Comparison of ENCODE assay signal across 30 mouse cellular contexts in genomic region chrX:73003110-73003509, GRCm38 (mm10). TPM values are rescaled to one million over a fixed set of nuclear protein-coding genes. Genes with fewer than 3 reads are reported as not detected.
"Had no signal": no experiment of that assay in that cellular context is flagged by ENCODE, and none has a peak within 500 bp of the region (broad histone marks: within the 10 kb centered on the region; RNA-seq: fewer than 3 reads in every experiment).

No protein-coding gene starts in this region.

- H3K27me3 ChIP-seq: heart, embryonic 12.5 days; hindbrain, embryonic 12.5 days; intestine, embryonic 15.5 days had no signal

- H3K36me3 ChIP-seq: heart, embryonic 10.5 days; heart, embryonic 12.5 days; hindbrain, embryonic 10.5 days; hindbrain, embryonic 12.5 days; intestine, embryonic 15.5 days; limb, embryonic 10.5 days; limb, embryonic 12.5 days had no signal

- H3K4me1 ChIP-seq: heart, embryonic 10.5 days; heart, embryonic 12.5 days; hindbrain, embryonic 10.5 days; hindbrain, embryonic 12.5 days; intestine, embryonic 15.5 days; limb, embryonic 10.5 days; limb, embryonic 12.5 days had no signal

- ATAC-seq: hindbrain, embryonic 16.5 days; inflammation-experienced regulatory T-cells, adult 6 months; intestine, embryonic 15.5 days; intestine, postnatal 0 days had no signal

- H3K4me2 ChIP-seq: heart, embryonic 12.5 days; hindbrain, embryonic 12.5 days; hindbrain, embryonic 14.5 days; intestine, embryonic 15.5 days; limb, embryonic 12.5 days had no signal

- DNase-seq: gastrocnemius, adult 2 months; gastrocnemius, postnatal 10 days; gastrocnemius, postnatal 25 days; heart, postnatal 10 days; heart, postnatal 4 days; kidney, adult 18-20 months; kidney, adult 8-10 months; kidney, postnatal 10 days; kidney, postnatal 25 days; kidney, postnatal 4 days had no signal

- H3K9me3 ChIP-seq: heart, embryonic 10.5 days; heart, embryonic 12.5 days; hindbrain, embryonic 10.5 days; hindbrain, embryonic 12.5 days; intestine, embryonic 15.5 days; limb, embryonic 10.5 days; limb, embryonic 12.5 days had no signal

- H3K9ac ChIP-seq: heart, embryonic 12.5 days; hindbrain, embryonic 12.5 days; hindbrain, embryonic 14.5 days; intestine, embryonic 15.5 days; limb, embryonic 12.5 days had no signal

- H3K27ac ChIP-seq: gastrocnemius, adult 2 months; heart, embryonic 10.5 days; hindbrain, embryonic 10.5 days; hindbrain, embryonic 12.5 days; hindbrain, embryonic 14.5 days; intestine, embryonic 15.5 days; layer of hippocampus, adult 2 months; left cerebral cortex, adult 2 months; limb, embryonic 10.5 days; limb, embryonic 12.5 days had no signal

- H3K4me3 ChIP-seq: gastrocnemius, adult 2 months; heart, embryonic 10.5 days; heart, embryonic 12.5 days; hindbrain, embryonic 10.5 days; hindbrain, embryonic 12.5 days; intestine, embryonic 15.5 days; layer of hippocampus, adult 2 months; left cerebral cortex, adult 2 months; limb, embryonic 10.5 days; limb, embryonic 12.5 days had no signal

RNA-seq across cellular contexts. Expression of gene Zfp185, which starts 16.0 kb away (rescaled TPM):
- total RNA-seq: granulocyte monocyte progenitor cell, adult 5-6 weeks had no signal
- polyA plus RNA-seq: inflammation-experienced regulatory T-cells, adult 6 months had no signal

RNA-seq across cellular contexts. Expression of gene Pnma5, which starts 33.8 kb away (rescaled TPM):
- total RNA-seq: gastrocnemius, postnatal 10 days; gastrocnemius, postnatal 25 days; granulocyte monocyte progenitor cell, adult 5-6 weeks; heart, adult 8-10 months; heart, postnatal 25 days had no signal
- polyA plus RNA-seq: heart, embryonic 14.5 days; heart, embryonic 16.5 days; hindbrain, embryonic 12.5 days; hindbrain, embryonic 14.5 days; inflammation-experienced regulatory T-cells, adult 6 months; intestine, embryonic 15.5 days; intestine, postnatal 0 days; kidney, embryonic 14.5 days; kidney, embryonic 16.5 days; limb, embryonic 10.5 days had no signal
